Mouse (Mus musculus) thymus, adult 2 months (tissue): ENCODE measurements around the gene Polr2a.

Experiments used
- CTCF ChIP-seq: fragments of 200-500 bp; IDR thresholded peaks from 2 replicates; pipeline ENCODE4 v1.5.1; 2012; ENCODE audit warnings: mild to moderate bottlenecking, control low read depth, low read length, moderate library complexity, borderline replicate concordance; ENCODE audit not compliant: control insufficient read depth, poor library complexity, insufficient read depth; ENCODE audit errors: extremely low read depth
- POLR2A ChIP-seq: fragments of 200-500 bp; IDR thresholded peaks from 2 replicates; pipeline ENCODE4 v1.6.1; 2012; ENCODE audit warnings: mild to moderate bottlenecking, low read length, control low read depth, moderate library complexity; ENCODE audit not compliant: control insufficient read depth, poor library complexity, insufficient read depth; ENCODE audit errors: extremely low read depth

DNA sequence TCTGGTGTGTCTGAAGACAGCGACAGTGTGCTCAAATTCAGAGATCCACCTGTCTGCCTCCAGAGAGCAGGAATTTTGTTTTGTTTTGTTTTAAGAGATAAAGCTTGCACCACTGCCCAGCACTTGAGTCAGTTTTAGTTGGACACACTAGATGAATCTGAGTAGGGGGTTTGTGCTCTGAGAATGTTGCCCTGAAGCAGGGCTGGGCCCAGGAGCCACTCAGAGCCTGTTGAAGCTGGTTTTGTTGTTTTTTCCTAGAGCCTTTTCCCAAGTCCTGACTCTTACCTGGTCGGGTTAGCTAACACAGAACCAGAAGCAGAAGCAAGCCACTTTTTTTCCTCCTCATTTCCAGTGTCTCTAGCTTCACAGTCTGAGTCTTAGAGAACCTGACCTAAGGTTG, 47.4 kb downstream of the Polr2a start:
- TF ChIP-seq CTCF (no peak), POLR2A (no peak)
